Mouse (Mus musculus) gastrocnemius, postnatal 14 days (tissue): ENCODE results near the gene Pbxip1. TPM values are rescaled to one million over a fixed set of nuclear protein-coding genes. Genes with fewer than 3 reads are reported as not detected.
A peak's percentile ranks its signal among the peaks of the same experiment; 100 is the strongest.

ENCODE experiments used
- DNase-seq: peaks from one replicate; pipeline ENCODE4 v3.0.0; 2021; ENCODE audit warnings: mixed read lengths
- intact Hi-C: fragments of 180-260 bp; cut with DNase I; formaldehyde crosslinking; loops from one replicate; pipeline ENCODE4 v1.15.1; 2025; ENCODE audit warnings: low total_unique reads
- total RNA-seq, 2 experiments: library from RNA; stranded (reverse); gene quantifications; 2 replicates each; pipeline ENCODE4 v1.2.3; 2021

Pbxip1 gene
- total RNA-seq, 2 experiments from 2014 or later, result 163 to 164 TPM

DNA sequence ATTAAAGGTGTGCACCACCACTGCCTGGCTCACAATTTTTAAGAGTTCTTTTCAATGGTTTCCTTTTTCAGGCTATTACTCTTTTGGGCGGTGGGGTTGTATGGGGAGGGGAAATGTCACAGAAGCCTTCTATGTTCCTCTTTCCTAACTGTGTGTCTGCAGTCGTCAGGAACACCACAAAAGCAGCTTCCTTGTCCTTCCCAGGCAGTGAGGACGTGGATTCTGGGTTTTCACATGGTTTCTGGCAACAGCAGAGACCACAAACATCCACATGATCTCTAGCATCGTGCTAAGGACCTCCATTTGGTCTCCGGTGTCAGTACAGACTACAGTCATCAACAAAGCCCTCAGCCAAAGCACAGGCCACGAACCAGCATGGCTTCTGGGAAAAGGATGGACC lies 37.3 kb downstream of the Pbxip1 start:
- intact Hi-C loops, result no loop called here
- no peak for DNase-seq

DNA sequence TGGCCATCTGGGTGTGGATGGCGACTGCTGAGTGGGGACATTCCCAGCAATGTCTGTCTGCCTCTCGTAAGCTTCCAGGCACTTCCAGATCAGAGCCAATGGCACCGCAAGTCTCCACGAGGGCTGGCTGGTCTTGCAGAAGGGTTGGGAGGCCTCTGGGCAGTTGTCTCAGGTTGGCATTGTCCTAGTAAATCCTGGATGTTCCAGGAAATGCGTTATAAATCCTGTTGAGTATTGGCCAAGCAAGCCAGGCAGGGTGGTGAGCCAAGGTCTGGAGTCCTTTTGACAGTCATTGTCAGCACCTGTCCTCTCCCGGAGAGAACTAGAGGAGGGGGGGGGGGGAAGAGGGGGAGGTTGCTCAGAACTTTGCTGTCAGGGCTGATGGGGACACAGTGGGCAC lies 42.5 kb downstream of the Pbxip1 start:
- no peak for DNase-seq
- intact Hi-C loops, result no loop called here

DNA sequence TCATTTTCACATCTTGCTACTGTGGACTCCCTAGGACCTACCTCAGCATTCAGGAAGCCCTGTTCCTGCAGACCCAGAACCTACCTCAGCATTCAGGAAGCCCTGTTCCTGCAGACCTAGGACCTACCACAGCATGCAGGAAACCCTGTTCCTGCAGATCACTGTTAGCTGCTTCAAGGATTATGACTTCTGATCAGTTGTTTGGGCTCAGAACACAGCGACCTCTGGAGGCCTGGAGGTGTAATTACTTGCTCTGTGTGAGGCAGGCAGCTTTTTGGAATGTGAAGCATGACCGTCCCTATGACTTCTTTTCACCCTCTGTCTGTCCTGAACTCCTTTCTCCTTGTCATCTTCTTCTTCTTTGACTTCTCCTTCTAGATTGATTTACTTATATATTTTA lies 45.0 kb downstream of the Pbxip1 start:
- no peak for DNase-seq

DNA sequence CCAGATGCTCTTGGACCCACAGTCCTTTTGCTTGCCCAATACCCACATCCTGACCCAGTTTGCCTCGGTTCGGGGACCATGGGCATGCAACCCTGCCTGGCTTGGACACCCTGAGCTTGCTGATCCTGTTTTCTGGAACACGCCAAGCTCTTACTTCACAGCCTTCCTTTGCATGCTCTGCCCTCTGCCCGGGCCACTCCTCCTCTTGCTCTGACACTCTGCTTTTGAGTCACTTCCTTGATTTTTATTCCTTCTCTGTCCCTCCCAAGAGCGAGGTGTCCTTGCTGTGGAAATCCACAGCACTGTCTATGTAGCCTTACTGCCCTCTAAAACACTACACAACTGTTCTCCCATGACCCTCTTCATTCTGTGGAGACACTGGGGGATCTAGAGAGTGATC lies 45.7 kb downstream of the Pbxip1 start:
- intact Hi-C loops, result loop anchor here (5.0 to 10.0 kb wide), 4 partner anchors 35 to 167 kb away; partner anchors contain the start of gene Adam15
- DNase-seq, result no peak

More for the DNA sequence above, 45.0 kb downstream of the Pbxip1 start:
- intact Hi-C loops, result loop anchor here (5.0 to 10.0 kb wide), 4 partner anchors 34 to 167 kb away; partner anchors contain the start of gene Adam15

DNA sequence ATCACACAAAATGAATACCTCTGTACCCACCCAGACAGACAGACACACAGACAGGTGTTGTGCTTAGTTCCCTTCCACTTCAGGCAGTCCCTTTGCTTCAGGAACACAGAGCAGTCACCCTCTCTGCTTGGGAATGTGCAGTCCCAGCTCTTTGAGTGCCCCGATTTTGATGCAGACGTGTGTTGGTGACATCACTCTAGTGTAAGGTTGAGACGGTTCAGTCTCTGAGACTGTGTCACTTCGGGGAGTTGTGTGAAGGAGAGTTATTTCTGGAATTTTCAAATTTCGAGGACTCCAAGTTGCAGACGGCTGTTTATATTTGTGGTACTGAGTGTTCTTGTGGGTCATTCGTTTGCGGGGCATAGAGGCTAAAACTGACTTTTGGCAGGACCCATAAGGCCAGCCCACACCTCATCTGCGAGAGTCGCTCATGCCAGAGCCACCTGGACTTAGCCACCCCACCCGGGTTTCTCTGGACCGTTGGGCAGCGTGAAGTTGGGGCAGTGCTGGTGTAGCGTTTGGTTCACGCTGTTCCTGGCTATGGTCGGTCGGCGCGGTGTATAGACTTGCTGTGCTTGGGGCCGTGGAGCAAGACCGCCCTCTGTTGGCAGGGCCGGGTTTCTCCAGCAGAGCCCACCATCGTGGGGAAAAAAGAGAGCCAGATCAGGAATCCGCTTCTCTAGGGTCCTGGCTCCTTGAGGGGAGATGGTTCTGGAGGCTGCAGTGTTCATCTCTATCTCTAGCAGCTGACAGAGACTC lies 48.4 kb downstream of the Pbxip1 start:
- intact Hi-C loops, result loop anchor here (5.0 to 10.0 kb wide), 4 partner anchors 38 to 170 kb away; partner anchors contain the start of gene Adam15
- DNase-seq, result peak; percentile 84

DNA sequence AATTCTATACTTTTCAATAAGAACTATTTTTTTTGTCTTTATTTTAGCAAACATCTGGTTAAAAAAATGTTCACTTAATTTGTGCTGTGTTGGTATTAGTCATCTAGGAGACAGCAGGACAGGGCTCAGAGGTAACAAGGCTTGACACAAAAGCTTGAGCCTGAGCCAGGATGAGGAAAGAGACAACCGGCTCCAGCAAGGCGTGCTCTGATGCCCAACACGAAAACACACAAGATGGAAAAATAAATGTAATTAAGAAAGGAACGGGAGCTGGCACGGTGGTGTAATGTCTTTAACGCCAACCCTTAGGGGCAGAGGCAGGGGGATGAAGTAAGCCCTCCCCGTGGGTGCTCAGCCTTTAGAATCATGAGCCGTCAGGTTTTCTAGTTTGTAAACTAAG lies 49.6 kb downstream of the Pbxip1 start:
- intact Hi-C loops, result loop anchor here (10.0 kb wide), 3 partner anchors 111 to 171 kb away; partner anchors contain the start of gene Adam15
- DNase-seq, result no peak

DNA sequence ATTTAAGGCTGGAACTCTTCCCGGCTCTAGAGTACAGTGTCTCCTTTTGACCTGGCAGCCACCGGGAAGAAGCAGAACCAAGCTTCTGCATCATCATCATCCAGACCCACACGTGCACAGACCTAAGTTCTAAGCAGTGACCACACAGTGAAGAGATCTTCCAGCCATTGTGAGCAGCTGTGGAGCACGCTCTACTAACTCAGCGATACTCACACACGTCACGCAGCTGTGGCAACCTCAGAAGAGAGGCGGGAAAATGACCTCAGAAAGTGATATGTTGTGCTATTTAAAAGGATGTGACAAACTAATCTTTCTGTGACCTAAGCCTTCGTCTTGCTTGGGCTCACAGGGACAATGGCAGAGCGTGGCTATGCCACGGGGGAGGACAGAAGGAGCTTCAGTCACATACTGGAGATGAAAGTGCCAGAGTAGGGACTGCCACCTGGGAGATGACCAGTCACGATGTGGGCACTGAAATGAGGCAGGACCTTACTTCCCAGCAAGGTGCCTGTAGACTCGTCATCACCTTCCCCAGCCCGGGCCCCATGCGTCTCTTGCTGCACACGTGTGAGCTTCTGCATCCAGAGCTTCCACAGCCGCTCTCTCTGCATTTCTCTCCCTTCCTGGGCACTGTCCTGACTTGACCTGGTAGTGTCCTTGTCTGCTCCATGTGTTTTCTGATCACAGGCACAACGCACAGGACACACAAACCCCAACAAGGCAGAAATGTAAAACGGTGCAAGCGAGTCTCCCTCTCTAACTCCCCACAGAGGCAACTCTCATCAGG lies 50.6 kb downstream of the Pbxip1 start:
- no peak for DNase-seq
- intact Hi-C loops, result loop anchor here (10.0 kb wide), 3 partner anchors 112 to 172 kb away; partner anchors contain the start of gene Adam15

DNA sequence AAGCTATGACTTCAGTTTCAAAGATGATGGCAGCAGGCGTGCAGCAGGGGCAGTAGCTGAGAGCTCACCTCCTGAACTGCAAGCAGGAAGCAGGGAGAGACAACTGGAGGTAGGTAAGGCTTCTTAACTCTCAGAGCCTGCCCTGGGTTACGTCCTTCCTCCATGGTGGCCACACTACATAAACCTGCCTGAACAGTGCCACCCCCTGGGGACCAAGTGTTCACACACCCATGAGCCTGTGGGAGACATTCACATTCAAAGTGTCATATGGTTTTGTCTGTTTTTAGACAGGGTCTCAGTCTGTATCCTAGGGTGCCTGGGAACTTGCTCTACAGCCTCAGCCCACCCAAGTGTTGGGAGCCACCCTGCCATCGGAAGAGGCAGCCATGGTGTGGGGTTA lies 54.3 kb downstream of the Pbxip1 start:
- no peak for DNase-seq
- intact Hi-C loops, result no loop called here

DNA sequence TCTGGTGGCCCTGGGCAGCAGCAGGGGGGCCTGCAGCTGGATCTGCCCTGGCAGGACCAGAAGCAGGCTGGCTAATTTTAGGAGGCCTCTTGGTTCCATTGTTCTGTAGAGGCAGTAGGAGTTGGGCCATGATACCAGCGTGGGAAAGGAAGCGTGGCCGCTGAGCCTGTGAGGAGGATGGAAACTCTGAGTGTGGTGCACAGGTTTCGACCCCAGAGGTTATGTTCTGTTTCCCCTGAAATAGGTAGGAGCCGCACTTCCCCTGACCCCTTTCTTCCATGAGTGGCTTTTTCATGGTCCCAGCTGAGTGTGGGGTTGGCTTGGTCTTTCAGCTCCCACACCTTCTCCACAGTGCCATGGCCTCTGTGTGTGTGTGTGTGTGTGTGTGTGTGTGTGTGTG lies 55.1 kb downstream of the Pbxip1 start:
- intact Hi-C loops, result no loop called here
- no peak for DNase-seq

DNA sequence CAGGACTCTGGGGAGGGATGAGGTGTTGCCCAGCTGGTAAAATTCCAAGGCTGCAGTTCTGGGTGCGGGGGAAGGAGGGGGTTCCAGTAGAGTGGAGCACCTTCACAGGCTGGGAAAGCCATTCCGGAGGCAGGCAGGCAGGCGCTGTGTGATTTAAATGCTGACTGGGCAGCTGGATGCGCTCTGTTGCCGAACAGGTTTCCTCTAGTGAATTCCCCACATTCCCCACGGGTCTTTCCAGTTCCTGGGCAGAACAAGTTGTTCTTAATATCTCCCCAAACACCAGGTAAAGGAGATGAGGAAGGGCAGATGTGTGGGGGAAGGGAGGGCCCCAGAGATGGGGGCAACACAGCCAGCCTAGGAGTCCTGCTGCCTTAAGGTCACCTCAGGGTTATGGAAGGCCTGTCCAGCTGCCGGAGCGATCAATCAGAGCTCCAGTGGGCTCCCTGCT lies 56.2 kb downstream of the Pbxip1 start:
- intact Hi-C loops, result no loop called here

DNA sequence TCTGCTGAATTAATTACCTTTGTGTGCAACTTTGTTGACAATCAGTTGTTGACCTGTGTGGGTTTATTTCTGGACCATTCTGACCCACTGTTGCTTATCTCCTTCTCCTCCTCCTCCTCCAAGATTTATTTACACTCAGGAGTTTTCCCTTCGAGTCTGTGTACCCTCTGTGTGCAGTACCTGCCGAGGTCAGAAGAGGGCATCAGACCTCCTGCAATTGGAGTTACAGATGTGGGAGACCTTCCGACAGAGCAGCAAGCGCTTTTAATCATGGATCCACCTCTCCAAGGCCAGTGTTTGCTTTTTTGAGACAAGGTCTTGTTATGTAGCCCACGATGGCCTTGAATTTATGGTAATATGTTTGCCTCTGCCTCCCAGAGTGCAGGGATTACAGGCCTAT lies 58.1 kb downstream of the Pbxip1 start:
- no peak for DNase-seq
- intact Hi-C loops, result no loop called here

More for the DNA sequence above, 56.2 kb downstream of the Pbxip1 start:
- DNase-seq, result no peak

DNA sequence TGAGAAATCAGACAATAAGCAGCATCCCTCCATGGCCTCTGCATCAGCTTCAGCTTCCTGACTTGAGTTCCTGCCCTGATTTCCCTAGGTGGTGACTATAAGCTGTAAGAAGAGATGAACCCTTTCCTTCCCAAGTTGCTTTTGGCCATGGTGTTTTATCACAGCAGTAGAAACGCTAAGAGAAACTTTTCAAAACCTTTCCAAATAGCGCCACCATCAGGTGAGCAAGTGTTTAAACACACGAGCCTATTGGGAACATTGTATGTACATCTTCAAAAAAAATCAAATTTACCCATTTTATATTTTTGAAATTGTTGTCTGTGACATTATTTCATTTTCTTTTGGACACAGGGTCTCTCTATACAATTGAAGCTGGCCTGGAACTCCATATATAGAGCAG lies 59.9 kb downstream of the Pbxip1 start:
- intact Hi-C loops, result no loop called here
- DNase-seq, result no peak

DNA sequence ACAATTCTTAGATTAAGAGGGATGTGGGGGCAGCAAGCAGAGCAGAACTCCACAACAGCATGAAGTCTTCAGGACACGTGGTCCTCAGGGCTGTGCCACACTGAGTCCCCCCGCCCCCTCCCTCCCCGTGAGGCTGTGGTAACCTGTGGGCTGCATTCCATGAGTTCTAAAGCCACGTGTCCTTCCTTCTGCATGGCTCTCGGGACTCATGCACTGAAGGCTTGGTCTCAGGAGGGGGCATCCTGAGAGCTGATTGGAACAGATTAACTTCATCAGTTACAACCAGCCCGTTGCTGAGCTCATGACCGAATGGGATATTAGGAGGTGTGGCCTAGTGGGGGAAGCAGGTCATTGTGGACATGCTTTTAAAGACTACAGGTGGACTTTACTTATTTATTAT lies 63.2 kb downstream of the Pbxip1 start:
- intact Hi-C loops, result no loop called here

More for the DNA sequence above, 63.2 kb downstream of the Pbxip1 start:
- no peak for DNase-seq

Other genes starting within 250 kb of the Pbxip1 start
- gene Gba, start 233.8 kb upstream of the Pbxip1 start, total RNA-seq, result 10 to 100 TPM; 19.5 to 20.7 TPM
- 10 to 100 TPM; 27.8 to 37.9 TPM for gene Thbs3, start 221.5 kb upstream of the Pbxip1 start, total RNA-seq
- gene Mtx1, start 209.6 kb upstream of the Pbxip1 start, total RNA-seq, result 10 to 100 TPM; 42.4 to 52.2 TPM
- under 1 TPM; 0.21 to 0.22 TPM for gene Muc1, start 207.6 kb upstream of the Pbxip1 start, total RNA-seq
- 10 to 100 TPM; 74.0 to 85.6 TPM for gene Krtcap2, start 190.7 kb upstream of the Pbxip1 start, total RNA-seq
- gene Trim46, start 190.4 kb upstream of the Pbxip1 start, total RNA-seq, result under 1 TPM; 0.16 to 0.39 TPM
- 10 to 100 TPM; 32.5 to 37.3 TPM for gene Dpm3, start 177.3 kb upstream of the Pbxip1 start, total RNA-seq
- 10 to 100 TPM; 14.2 to 14.6 TPM for gene Slc50a1, start 166.1 kb upstream of the Pbxip1 start, total RNA-seq
- 10 to 100 TPM; 20.7 to 22.1 TPM for gene Efna1, start 155.6 kb upstream of the Pbxip1 start, total RNA-seq
- not detected for gene Efna3, start 113.7 kb upstream of the Pbxip1 start, total RNA-seq
- under 1 TPM; 0.42 to 0.80 TPM for gene Efna4, start 98.7 kb upstream of the Pbxip1 start, total RNA-seq
- gene Adam15, start 86.7 kb upstream of the Pbxip1 start, total RNA-seq, result 10 to 100 TPM; 35.0 to 40.1 TPM
- gene Dcst2, start 74.7 kb upstream of the Pbxip1 start, total RNA-seq, result not detected
- not detected for gene Dcst1, start 71.5 kb upstream of the Pbxip1 start, total RNA-seq
- 10 to 100 TPM; 18.4 to 24.0 TPM for gene Zbtb7b, start 41.9 kb upstream of the Pbxip1 start, total RNA-seq
- not detected for gene Lenep, start 33.9 kb upstream of the Pbxip1 start, total RNA-seq
- gene Flad1, start 24.8 kb upstream of the Pbxip1 start, total RNA-seq, result 10 to 100 TPM; 30.9 to 33.4 TPM
- 10 to 100 TPM in 1 of 2 experiments, 1 to 10 TPM in 1; 9.6 to 14.4 TPM for gene Cks1b, start 18.3 kb upstream of the Pbxip1 start, total RNA-seq
- gene Shc1, start 18.3 kb upstream of the Pbxip1 start, total RNA-seq, result 10 to 100 TPM; 35.9 to 38.8 TPM
- 10 to 100 TPM; 10.8 to 13.6 TPM for gene Pygo2, start 6.5 kb upstream of the Pbxip1 start, total RNA-seq
- gene Pmvk, start 17.8 kb downstream of the Pbxip1 start, total RNA-seq, result 1 to 10 TPM; 4.6 to 6.3 TPM
- gene Kcnn3, start 83.5 kb downstream of the Pbxip1 start, total RNA-seq, result 1 to 10 TPM; 3.3 to 6.0 TPM